Mouse (Mus musculus): ENCODE results near the gene Ppcdc. TPM values are rescaled to one million over a fixed set of nuclear protein-coding genes. Genes with fewer than 3 reads are reported as not detected.

Gene Ppcdc
- total and polyA plus RNA-seq, 3 experiments: 7.3 to 22.9 (median 7.6) TPM

GRCm38 (mm10) chr9:57342906-57343474 is 96.9 kb downstream of the Ppcdc start:
- TF ChIP-seq CTCF (IDR thresholded peaks at IDR 0.05) (no peak), EP300 (IDR thresholded peaks at IDR 0.05; ENCODE audit: insufficient read depth, low read depth, low read length) (no peak), POLR2A (IDR thresholded peaks at IDR 0.05; ENCODE audit: insufficient read depth, low read depth, low read length) (no peak)
- Histone ChIP-seq H3K9ac (ENCODE audit: low read depth, low read length) (no peak overlapping the region), H3K4me1 (ENCODE audit: control insufficient read depth, insufficient read depth, low read length) (no peaks in the 10 kb centered on the region), H3K4me3 (no peak overlapping the region), H3K36me3 (ENCODE audit: control insufficient read depth, insufficient read depth, low read length) (no peaks in the 10 kb centered on the region), H3K27me3 (ENCODE audit: control insufficient read depth, insufficient read depth, low read length) (no peaks in the 10 kb centered on the region), H3K27ac (no peak overlapping the region), H3K79me2 (replicated peaks; ENCODE audit: control insufficient read depth, insufficient read depth, low read length) (no peaks in the 10 kb centered on the region)
- intact Hi-C loops (cut with DNase I): no loop called here
- 48% methylated on average over 6 of the region's 6 CpGs for WGBS
- DNase-seq: no peak

- TF ChIP-seq EP300 (IDR thresholded peaks at IDR 0.05; ENCODE audit: insufficient read depth, low read depth, low read length): no peak
- no peak for TF ChIP-seq CTCF (IDR thresholded peaks at IDR 0.05)
- TF ChIP-seq POLR2A (IDR thresholded peaks at IDR 0.05; ENCODE audit: insufficient read depth, low read depth, low read length): no peak
These were observed 97.7 kb downstream of the Ppcdc start for GRCm38 (mm10) chr9:57342186-57342585.

GRCm38 (mm10) chr9:57340361-57340760 is 99.6 kb downstream of the Ppcdc start:
- no peaks in the 10 kb centered on the region for H3K79me2 ChIP-seq (replicated peaks; ENCODE audit: control insufficient read depth, insufficient read depth, low read length)
- 98% methylated on average over 5 of the region's 5 CpGs for WGBS
- intact Hi-C loops (cut with DNase I): no loop called here

More at GRCm38 (mm10) chr9:57342186-57342585, 97.7 kb downstream of the Ppcdc start:
- Histone ChIP-seq H3K27ac (no peak overlapping the region), H3K79me2 (replicated peaks; ENCODE audit: control insufficient read depth, insufficient read depth, low read length) (no peaks in the 10 kb centered on the region), H3K4me3 (no peak overlapping the region), H3K9ac (ENCODE audit: low read depth, low read length) (no peak overlapping the region), H3K27me3 (ENCODE audit: control insufficient read depth, insufficient read depth, low read length) (no peaks in the 10 kb centered on the region), H3K4me1 (ENCODE audit: control insufficient read depth, insufficient read depth, low read length) (no peaks in the 10 kb centered on the region), H3K36me3 (ENCODE audit: control insufficient read depth, insufficient read depth, low read length) (no peaks in the 10 kb centered on the region)
- intact Hi-C loops (cut with DNase I): no loop called here
- no peak for DNase-seq
- 77% methylated on average over 3 of the region's 3 CpGs for WGBS

GRCm38 (mm10) chr9:57339577-57340210 is 100.2 kb downstream of the Ppcdc start:
- intact Hi-C loops (cut with DNase I): no loop called here
- Histone ChIP-seq H3K4me3 (no peak overlapping the region), H3K9ac (ENCODE audit: low read depth, low read length) (no peak overlapping the region), H3K36me3 (ENCODE audit: control insufficient read depth, insufficient read depth, low read length) (no peaks in the 10 kb centered on the region), H3K79me2 (replicated peaks; ENCODE audit: control insufficient read depth, insufficient read depth, low read length) (no peaks in the 10 kb centered on the region), H3K27me3 (ENCODE audit: control insufficient read depth, insufficient read depth, low read length) (no peaks in the 10 kb centered on the region), H3K4me1 (ENCODE audit: control insufficient read depth, insufficient read depth, low read length) (no peaks in the 10 kb centered on the region), H3K27ac (no peak overlapping the region)
- TF ChIP-seq POLR2A (IDR thresholded peaks at IDR 0.05; ENCODE audit: insufficient read depth, low read depth, low read length) (no peak), EP300 (IDR thresholded peaks at IDR 0.05; ENCODE audit: insufficient read depth, low read depth, low read length) (no peak), CTCF (IDR thresholded peaks at IDR 0.05) (no peak)
- 69% methylated on average over 5 of the region's 5 CpGs for WGBS
- peak in 1 of 2 experiments; percentile 11 for DNase-seq

More at GRCm38 (mm10) chr9:57340361-57340760, 99.6 kb downstream of the Ppcdc start:
- Histone ChIP-seq H3K27me3 (ENCODE audit: control insufficient read depth, insufficient read depth, low read length) (no peaks in the 10 kb centered on the region), H3K27ac (no peak overlapping the region), H3K4me1 (ENCODE audit: control insufficient read depth, insufficient read depth, low read length) (no peaks in the 10 kb centered on the region), H3K4me3 (no peak overlapping the region), H3K9ac (ENCODE audit: low read depth, low read length) (no peak overlapping the region), H3K36me3 (ENCODE audit: control insufficient read depth, insufficient read depth, low read length) (no peaks in the 10 kb centered on the region)
- DNase-seq: no peak
- TF ChIP-seq POLR2A (IDR thresholded peaks at IDR 0.05; ENCODE audit: insufficient read depth, low read depth, low read length) (no peak), EP300 (IDR thresholded peaks at IDR 0.05; ENCODE audit: insufficient read depth, low read depth, low read length) (no peak), CTCF (IDR thresholded peaks at IDR 0.05) (no peak)

GRCm38 (mm10) chr9:57338706-57339105 is 101.2 kb downstream of the Ppcdc start:
- H3K9ac ChIP-seq (ENCODE audit: low read depth, low read length): no peak overlapping the region
- no peak overlapping the region for H3K27ac ChIP-seq
- no peaks in the 10 kb centered on the region for H3K36me3 ChIP-seq (ENCODE audit: control insufficient read depth, insufficient read depth, low read length)
- TF ChIP-seq EP300 (IDR thresholded peaks at IDR 0.05; ENCODE audit: insufficient read depth, low read depth, low read length): no peak
- TF ChIP-seq CTCF (IDR thresholded peaks at IDR 0.05): no peak
- TF ChIP-seq POLR2A (IDR thresholded peaks at IDR 0.05; ENCODE audit: insufficient read depth, low read depth, low read length): no peak
- no peak for DNase-seq
- H3K27me3 ChIP-seq (ENCODE audit: control insufficient read depth, insufficient read depth, low read length): no peaks in the 10 kb centered on the region
- H3K4me1 ChIP-seq (ENCODE audit: control insufficient read depth, insufficient read depth, low read length): no peaks in the 10 kb centered on the region
- intact Hi-C loops (cut with DNase I): no loop called here
- no peaks in the 10 kb centered on the region for H3K79me2 ChIP-seq (replicated peaks; ENCODE audit: control insufficient read depth, insufficient read depth, low read length)
- H3K4me3 ChIP-seq: no peak overlapping the region
- WGBS: 41% methylated on average over 1 of the region's 1 CpGs

Other genes with a start within 250 kb of the Ppcdc start
- not detected for gene Trcg1, start 203.6 kb downstream of the Ppcdc start, total RNA-seq (2021)
- not detected in 2 replicates for gene Trcg1, start 203.6 kb downstream of the Ppcdc start, polyA plus RNA-seq (2012; rRNA removed)
- gene 1700017B05Rik, start 177.5 kb downstream of the Ppcdc start, total RNA-seq (2021): 10 to 100 TPM in 1 of 2 experiments, 1 to 10 TPM in 1; 8.6 to 11.8 TPM
- 6.1 and 6.5 TPM in 2 replicates for gene 1700017B05Rik, start 177.5 kb downstream of the Ppcdc start, polyA plus RNA-seq (2012; rRNA removed)
- gene Scamp5, start 27.9 kb upstream of the Ppcdc start, total RNA-seq (2021): 1 to 10 TPM; 3.9 to 4.9 TPM
- 15.9 and 21.4 TPM in 2 replicates for gene Scamp5, start 27.9 kb upstream of the Ppcdc start, polyA plus RNA-seq (2012; rRNA removed)
- 1 to 10 TPM; 1.6 TPM for gene Rpp25, start 63.9 kb upstream of the Ppcdc start, total RNA-seq (2021)
- 2.1 TPM in 2 replicates for gene Rpp25, start 63.9 kb upstream of the Ppcdc start, polyA plus RNA-seq (2012; rRNA removed)
- 1,000 to 10,000 TPM; 2,350 to 2,717 TPM for gene Cox5a, start 81.2 kb upstream of the Ppcdc start, total RNA-seq (2021)
- 1,522 and 1,780 TPM in 2 replicates for gene Cox5a, start 81.2 kb upstream of the Ppcdc start, polyA plus RNA-seq (2012; rRNA removed)
- 1 to 10 TPM; 8.1 to 8.3 TPM for gene Fam219b, start 97.4 kb upstream of the Ppcdc start, total RNA-seq (2021)
- gene Fam219b, start 97.4 kb upstream of the Ppcdc start, polyA plus RNA-seq (2012; rRNA removed): 3.1 and 4.7 TPM in 2 replicates
- gene Mpi, start 112.6 kb upstream of the Ppcdc start, total RNA-seq (2021): 100 to 1,000 TPM; 119 to 132 TPM
- gene Mpi, start 112.6 kb upstream of the Ppcdc start, polyA plus RNA-seq (2012; rRNA removed): 146 and 266 TPM in 2 replicates
- 10 to 100 TPM; 25.7 to 26.7 TPM for gene Scamp2, start 120.8 kb upstream of the Ppcdc start, total RNA-seq (2021)
- gene Scamp2, start 120.8 kb upstream of the Ppcdc start, polyA plus RNA-seq (2012; rRNA removed): 43.9 and 54.8 TPM in 2 replicates
- gene Ulk3, start 149.3 kb upstream of the Ppcdc start, total RNA-seq (2021): 1 to 10 TPM; 5.7 to 6.7 TPM
- 19.1 and 23.3 TPM in 2 replicates for gene Ulk3, start 149.3 kb upstream of the Ppcdc start, polyA plus RNA-seq (2012; rRNA removed)
- gene Cplx3, start 166.2 kb upstream of the Ppcdc start, total RNA-seq (2021): not detected
- gene Cplx3, start 166.2 kb upstream of the Ppcdc start, polyA plus RNA-seq (2012; rRNA removed): not detected in 2 replicates
- not detected for gene Lman1l, start 180.7 kb upstream of the Ppcdc start, total RNA-seq (2021)
- 0.20 TPM in 1 of 2 replicates, not detected in the other for gene Lman1l, start 180.7 kb upstream of the Ppcdc start, polyA plus RNA-seq (2012; rRNA removed)
- gene Csk, start 213.5 kb upstream of the Ppcdc start, total RNA-seq (2021): 10 to 100 TPM; 23.3 to 29.7 TPM
- 19.4 and 20.6 TPM in 2 replicates for gene Csk, start 213.5 kb upstream of the Ppcdc start, polyA plus RNA-seq (2012; rRNA removed)
- not detected for gene Cyp1a2, start 243.6 kb upstream of the Ppcdc start, total RNA-seq (2021)
- 1.00 TPM in 1 of 2 replicates, not detected in the other for gene Cyp1a2, start 243.6 kb upstream of the Ppcdc start, polyA plus RNA-seq (2012; rRNA removed)
- gene Cyp1a1, start 247.8 kb upstream of the Ppcdc start, total RNA-seq (2021): under 1 TPM; 0.09 to 0.13 TPM
- 0.20 and 0.78 TPM in 2 replicates for gene Cyp1a1, start 247.8 kb upstream of the Ppcdc start, polyA plus RNA-seq (2012; rRNA removed)